Mouse (Mus musculus): Measurements from ENCODE around the gene Gpt2. TPM values are rescaled to one million over a fixed set of nuclear protein-coding genes. Genes with fewer than 3 reads are reported as not detected.

Gpt2 gene
- polyA plus RNA-seq, 1 experiment from 2014 or later, result 13.9 TPM

- Histone ChIP-seq H3K9me3 (replicated peaks; ENCODE audit: control insufficient read depth, low read length) (no peaks in the 10 kb centered on the region), H3K4me1 (ENCODE audit: control insufficient read depth, insufficient read depth, low read length) (no peaks in the 10 kb centered on the region), H3K27ac (ENCODE audit: low read depth, low read length) (no peak overlapping the region), H3K4me2 (no peak overlapping the region), H3K4me3 (ENCODE audit: low read depth, low read length) (no peak overlapping the region), H3K36me3 (ENCODE audit: control insufficient read depth, insufficient read depth, low read length) (no peaks in the 10 kb centered on the region), H3K27me3 (ENCODE audit: control insufficient read depth, insufficient read depth, low read length) (no peaks in the 10 kb centered on the region), H3K9ac (ENCODE audit: low read depth, low read length) (no peak overlapping the region)
- 91% methylated on average over 8 of the region's 8 CpGs for WGBS (ENCODE audit: insufficient replicate concordance)
- no peak for ATAC-seq (replicated peaks; ENCODE audit: insufficient number of reproducible peaks, low FRiP score, low TSS enrichment)
These were observed 71.0 kb downstream of the Gpt2 start for GRCm38 (mm10) chr8:85563336-85563735.

- WGBS (ENCODE audit: insufficient replicate concordance), result 54% methylated on average over 3 of the region's 3 CpGs
- Histone ChIP-seq H3K4me2 (no peak overlapping the region), H3K9ac (ENCODE audit: low read depth, low read length) (no peak overlapping the region), H3K27me3 (ENCODE audit: control insufficient read depth, insufficient read depth, low read length) (no peaks in the 10 kb centered on the region), H3K36me3 (ENCODE audit: control insufficient read depth, insufficient read depth, low read length) (no peaks in the 10 kb centered on the region), H3K4me1 (ENCODE audit: control insufficient read depth, insufficient read depth, low read length) (no peaks in the 10 kb centered on the region), H3K9me3 (replicated peaks; ENCODE audit: control insufficient read depth, low read length) (no peaks in the 10 kb centered on the region), H3K4me3 (ENCODE audit: low read depth, low read length) (no peak overlapping the region), H3K27ac (ENCODE audit: low read depth, low read length) (no peak overlapping the region)
- no peak for ATAC-seq (replicated peaks; ENCODE audit: insufficient number of reproducible peaks, low FRiP score, low TSS enrichment)
These were observed 72.8 kb downstream of the Gpt2 start for GRCm38 (mm10) chr8:85565186-85565585.

GRCm38 (mm10) chr8:85567801-85568200 lies 75.4 kb downstream of the Gpt2 start:
- no peak for ATAC-seq (replicated peaks; ENCODE audit: insufficient number of reproducible peaks, low FRiP score, low TSS enrichment)

GRCm38 (mm10) chr8:85570466-85570865 lies 78.1 kb downstream of the Gpt2 start:
- no peak overlapping the region for H3K9ac ChIP-seq (ENCODE audit: low read depth, low read length)
- WGBS (ENCODE audit: insufficient replicate concordance), result 80% methylated on average over 4 of the region's 4 CpGs
- H3K4me3 ChIP-seq (ENCODE audit: low read depth, low read length), result no peak overlapping the region
- H3K4me2 ChIP-seq, result no peak overlapping the region
- ATAC-seq (replicated peaks; ENCODE audit: insufficient number of reproducible peaks, low FRiP score, low TSS enrichment), result no peak
- no peak overlapping the region for H3K27ac ChIP-seq (ENCODE audit: low read depth, low read length)
- H3K4me1 ChIP-seq (ENCODE audit: control insufficient read depth, insufficient read depth, low read length), result no peaks in the 10 kb centered on the region
- no peaks in the 10 kb centered on the region for H3K9me3 ChIP-seq (replicated peaks; ENCODE audit: control insufficient read depth, low read length)
- H3K27me3 ChIP-seq (ENCODE audit: control insufficient read depth, insufficient read depth, low read length), result no peaks in the 10 kb centered on the region
- no peaks in the 10 kb centered on the region for H3K36me3 ChIP-seq (ENCODE audit: control insufficient read depth, insufficient read depth, low read length)

More at GRCm38 (mm10) chr8:85567801-85568200, 75.4 kb downstream of the Gpt2 start:
- Histone ChIP-seq H3K27ac (ENCODE audit: low read depth, low read length) (no peak overlapping the region), H3K4me1 (ENCODE audit: control insufficient read depth, insufficient read depth, low read length) (no peaks in the 10 kb centered on the region), H3K9me3 (replicated peaks; ENCODE audit: control insufficient read depth, low read length) (no peaks in the 10 kb centered on the region), H3K4me2 (no peak overlapping the region), H3K9ac (ENCODE audit: low read depth, low read length) (no peak overlapping the region), H3K27me3 (ENCODE audit: control insufficient read depth, insufficient read depth, low read length) (no peaks in the 10 kb centered on the region), H3K4me3 (ENCODE audit: low read depth, low read length) (no peak overlapping the region), H3K36me3 (ENCODE audit: control insufficient read depth, insufficient read depth, low read length) (no peaks in the 10 kb centered on the region)
- 97% methylated on average over 2 of the region's 2 CpGs for WGBS (ENCODE audit: insufficient replicate concordance)

- H3K9ac ChIP-seq (ENCODE audit: low read depth, low read length), result no peak overlapping the region
- WGBS (ENCODE audit: insufficient replicate concordance), result 74% methylated on average over 2 of the region's 2 CpGs
- no peaks in the 10 kb centered on the region for H3K36me3 ChIP-seq (ENCODE audit: control insufficient read depth, insufficient read depth, low read length)
- no peak overlapping the region for H3K4me2 ChIP-seq
- ATAC-seq (replicated peaks; ENCODE audit: insufficient number of reproducible peaks, low FRiP score, low TSS enrichment), result no peak
- H3K27me3 ChIP-seq (ENCODE audit: control insufficient read depth, insufficient read depth, low read length), result no peaks in the 10 kb centered on the region
- no peaks in the 10 kb centered on the region for H3K9me3 ChIP-seq (replicated peaks; ENCODE audit: control insufficient read depth, low read length)
- H3K4me1 ChIP-seq (ENCODE audit: control insufficient read depth, insufficient read depth, low read length), result no peaks in the 10 kb centered on the region
- no peak overlapping the region for H3K27ac ChIP-seq (ENCODE audit: low read depth, low read length)
- no peak overlapping the region for H3K4me3 ChIP-seq (ENCODE audit: low read depth, low read length)
These were observed 81.7 kb downstream of the Gpt2 start for GRCm38 (mm10) chr8:85573972-85574496.

Other genes with a start within 250 kb of the Gpt2 start
- 91.8 and 92.3 TPM in 2 replicates for gene Orc6, start 192.9 kb upstream of the Gpt2 start, polyA plus RNA-seq (2014; fragmentation: Nextera tagmentation; extraction: Ambion mirVana)
- gene Vps35, start 192.8 kb upstream of the Gpt2 start, polyA plus RNA-seq (2014; fragmentation: Nextera tagmentation; extraction: Ambion mirVana), result 113 and 137 TPM in 2 replicates
- gene Mylk3, start 106.2 kb upstream of the Gpt2 start, polyA plus RNA-seq (2014; fragmentation: Nextera tagmentation; extraction: Ambion mirVana), result 167 and 212 TPM in 2 replicates
- 67.0 and 73.8 TPM in 2 replicates for gene 4921524J17Rik, start 59.7 kb upstream of the Gpt2 start, polyA plus RNA-seq (2014; fragmentation: Nextera tagmentation; extraction: Ambion mirVana)
- 142 and 161 TPM in 2 replicates for gene Dnaja2, start 62.8 kb downstream of the Gpt2 start, polyA plus RNA-seq (2014; fragmentation: Nextera tagmentation; extraction: Ambion mirVana)
- gene Neto2, start 208.3 kb downstream of the Gpt2 start, polyA plus RNA-seq (2014; fragmentation: Nextera tagmentation; extraction: Ambion mirVana), result 6.7 and 6.9 TPM in 2 replicates

Measured in heart, embryonic 11.5 days (tissue).